Mouse (Mus musculus): ENCODE data around the gene Jmjd1c. TPM values are rescaled to one million over a fixed set of nuclear protein-coding genes. Genes with fewer than 3 reads are reported as not detected.

Jmjd1c gene
- polyA plus RNA-seq, 1 experiment from 2014 or later: 40.8 TPM

DNA sequence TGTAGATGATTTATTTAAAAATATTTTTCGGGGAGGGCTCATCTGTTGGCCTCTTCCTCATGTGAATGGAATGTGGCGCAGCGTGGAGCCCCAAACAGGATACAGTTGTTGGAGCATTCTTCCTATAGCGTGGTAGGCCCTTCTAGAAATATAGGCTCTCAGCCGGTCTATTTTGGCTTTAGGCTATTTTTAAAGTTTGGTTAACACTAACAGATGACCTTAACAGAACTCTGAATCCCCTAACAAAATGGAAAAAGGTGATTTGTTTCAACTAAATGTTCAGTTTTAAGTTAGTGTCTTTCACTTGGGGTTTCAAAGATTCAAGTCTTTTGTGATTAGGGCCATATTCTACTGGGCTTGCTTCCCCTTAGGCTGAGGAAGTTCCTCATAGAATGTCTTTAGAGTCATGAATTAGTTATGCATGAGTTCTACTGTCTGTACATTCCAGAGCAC is 91.1 kb downstream of the Jmjd1c start:
- DNase-seq (ENCODE audit: low spot score): peak; percentile 84
- no peak for TF ChIP-seq CTCF (IDR thresholded peaks at IDR 0.05; ENCODE audit: low read depth)

GRCm38 (mm10) chr10:67187952-67188351 is 92.0 kb downstream of the Jmjd1c start:
- Histone ChIP-seq H3K9ac (ENCODE audit: low read depth, low read length) (peak overlapping the region; percentile 32; the same call in 1 of the 2 replicates), H3K4me3 (replicated peaks; ENCODE audit: low read depth, low read length) (peak overlapping the region; percentile 51), H3K27ac (no peak overlapping the region), H3K4me1 (replicated peaks; ENCODE audit: insufficient read depth, low read length) (no peaks in the 10 kb centered on the region), H3K9me3 (replicated peaks; ENCODE audit: low read length) (no peaks in the 10 kb centered on the region), H3K4me2 (ENCODE audit: low read length) (peak overlapping the region; percentile 74), H3K27me3 (ENCODE audit: insufficient read depth, low read length) (no peaks in the 10 kb centered on the region), H3K36me3 (ENCODE audit: insufficient read depth, low read length) (no peaks in the 10 kb centered on the region)
- WGBS: 81% methylated on average over 2 of the region's 2 CpGs
- ATAC-seq (replicated peaks; ENCODE audit: low FRiP score, low read depth): no peak
- DNase-seq (ENCODE audit: low spot score): no peak
- no peak for TF ChIP-seq CTCF (IDR thresholded peaks at IDR 0.05; ENCODE audit: low read depth)

More for the DNA sequence above, 91.1 kb downstream of the Jmjd1c start:
- Histone ChIP-seq H3K4me3 (replicated peaks; ENCODE audit: low read depth, low read length) (peak overlapping the region; percentile 51), H3K9me3 (replicated peaks; ENCODE audit: low read length) (no peaks in the 10 kb centered on the region), H3K4me2 (ENCODE audit: low read length) (peak overlapping the region; percentile 74), H3K4me1 (replicated peaks; ENCODE audit: insufficient read depth, low read length) (no peaks in the 10 kb centered on the region), H3K27me3 (ENCODE audit: insufficient read depth, low read length) (no peaks in the 10 kb centered on the region), H3K36me3 (ENCODE audit: insufficient read depth, low read length) (no peaks in the 10 kb centered on the region), H3K27ac (peak overlapping the region; percentile 94), H3K9ac (ENCODE audit: low read depth, low read length) (peak overlapping the region; percentile 40; the same call in 1 of the 2 replicates)
- ATAC-seq (replicated peaks; ENCODE audit: low FRiP score, low read depth): 0 out of 2 replicates have a peak, but pooled peaks have one; percentile 42
- 3% methylated on average over 5 of the region's 5 CpGs for WGBS

DNA sequence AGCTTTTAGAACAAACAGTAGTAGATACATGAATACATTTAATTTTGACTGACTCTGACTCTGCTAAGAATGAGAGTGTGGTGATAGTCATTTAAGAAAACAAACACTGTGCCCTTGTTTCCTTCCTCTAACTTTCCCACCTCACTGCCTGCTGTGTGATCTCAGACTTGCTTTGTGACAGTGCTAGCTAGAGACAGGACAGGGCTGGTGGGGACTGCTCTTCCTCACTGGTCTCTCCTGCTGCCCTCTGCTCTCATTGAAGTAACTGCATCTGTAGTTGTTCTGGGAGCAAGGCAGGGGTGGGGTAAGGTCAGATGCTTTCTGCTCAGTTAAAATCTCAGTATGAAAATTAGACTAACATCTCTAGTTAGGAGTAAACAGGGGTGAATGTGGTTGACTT is 93.1 kb downstream of the Jmjd1c start:
- no peak for ATAC-seq (replicated peaks; ENCODE audit: low FRiP score, low read depth)
- H3K4me2 ChIP-seq (ENCODE audit: low read length): peak overlapping the region; percentile 3; the same call in 1 of the 2 replicates

GRCm38 (mm10) chr10:67190261-67190660 is 94.3 kb downstream of the Jmjd1c start:
- Histone ChIP-seq H3K4me3 (replicated peaks; ENCODE audit: low read depth, low read length) (no peak overlapping the region), H3K27ac (no peak overlapping the region), H3K4me1 (replicated peaks; ENCODE audit: insufficient read depth, low read length) (no peaks in the 10 kb centered on the region), H3K9me3 (replicated peaks; ENCODE audit: low read length) (no peaks in the 10 kb centered on the region), H3K9ac (ENCODE audit: low read depth, low read length) (no peak overlapping the region), H3K4me2 (ENCODE audit: low read length) (no peak overlapping the region), H3K36me3 (ENCODE audit: insufficient read depth, low read length) (no peaks in the 10 kb centered on the region), H3K27me3 (ENCODE audit: insufficient read depth, low read length) (no peaks in the 10 kb centered on the region)
- peak; percentile 33; the same call in 1 of the 2 replicates for TF ChIP-seq CTCF (IDR thresholded peaks at IDR 0.05; ENCODE audit: low read depth)
- ATAC-seq (replicated peaks; ENCODE audit: low FRiP score, low read depth) (no peak), DNase-seq (ENCODE audit: low spot score) (no peak)
- WGBS: 76% methylated on average over 1 of the region's 1 CpGs

More for the DNA sequence above, 93.1 kb downstream of the Jmjd1c start:
- no peak for TF ChIP-seq CTCF (IDR thresholded peaks at IDR 0.05; ENCODE audit: low read depth)
- DNase-seq (ENCODE audit: low spot score): no peak
- no peaks in the 10 kb centered on the region for H3K4me1 ChIP-seq (replicated peaks; ENCODE audit: insufficient read depth, low read length)
- no peaks in the 10 kb centered on the region for H3K9me3 ChIP-seq (replicated peaks; ENCODE audit: low read length)
- H3K27ac ChIP-seq: no peak overlapping the region
- H3K4me3 ChIP-seq (replicated peaks; ENCODE audit: low read depth, low read length): no peak overlapping the region
- no peaks in the 10 kb centered on the region for H3K27me3 ChIP-seq (ENCODE audit: insufficient read depth, low read length)
- no peak overlapping the region for H3K9ac ChIP-seq (ENCODE audit: low read depth, low read length)
- H3K36me3 ChIP-seq (ENCODE audit: insufficient read depth, low read length): no peaks in the 10 kb centered on the region

- peak; percentile 58 for TF ChIP-seq CTCF (IDR thresholded peaks at IDR 0.05; ENCODE audit: low read depth)
- WGBS: 95% methylated on average over 3 of the region's 3 CpGs
- no peak for ATAC-seq (replicated peaks; ENCODE audit: low FRiP score, low read depth)
- Histone ChIP-seq H3K9ac (ENCODE audit: low read depth, low read length) (no peak overlapping the region), H3K27me3 (ENCODE audit: insufficient read depth, low read length) (no peaks in the 10 kb centered on the region), H3K27ac (no peak overlapping the region), H3K4me3 (replicated peaks; ENCODE audit: low read depth, low read length) (no peak overlapping the region), H3K4me1 (replicated peaks; ENCODE audit: insufficient read depth, low read length) (no peaks in the 10 kb centered on the region), H3K36me3 (ENCODE audit: insufficient read depth, low read length) (no peaks in the 10 kb centered on the region), H3K4me2 (ENCODE audit: low read length) (no peak overlapping the region), H3K9me3 (replicated peaks; ENCODE audit: low read length) (no peaks in the 10 kb centered on the region)
- no peak for DNase-seq (ENCODE audit: low spot score)
These were observed 96.4 kb downstream of the Jmjd1c start for GRCm38 (mm10) chr10:67192366-67192765.

GRCm38 (mm10) chr10:67193003-67193652 is 97.2 kb downstream of the Jmjd1c start:
- no peak for ATAC-seq (replicated peaks; ENCODE audit: low FRiP score, low read depth)
- H3K4me2 ChIP-seq (ENCODE audit: low read length): no peak overlapping the region
- H3K9me3 ChIP-seq (replicated peaks; ENCODE audit: low read length): no peaks in the 10 kb centered on the region
- no peaks in the 10 kb centered on the region for H3K36me3 ChIP-seq (ENCODE audit: insufficient read depth, low read length)
- WGBS: 50% methylated on average over 3 of the region's 3 CpGs
- no peak overlapping the region for H3K27ac ChIP-seq
- DNase-seq (ENCODE audit: low spot score): no peak
- no peak overlapping the region for H3K9ac ChIP-seq (ENCODE audit: low read depth, low read length)
- no peaks in the 10 kb centered on the region for H3K27me3 ChIP-seq (ENCODE audit: insufficient read depth, low read length)
- H3K4me1 ChIP-seq (replicated peaks; ENCODE audit: insufficient read depth, low read length): no peaks in the 10 kb centered on the region
- no peak overlapping the region for H3K4me3 ChIP-seq (replicated peaks; ENCODE audit: low read depth, low read length)
- no peak for TF ChIP-seq CTCF (IDR thresholded peaks at IDR 0.05; ENCODE audit: low read depth)
